Mouse (Mus musculus) limb, embryonic 14.5 days (tissue): Measurements from ENCODE around the gene Cby1. TPM values are rescaled to one million over a fixed set of nuclear protein-coding genes. Genes with fewer than 3 reads are reported as not detected.

Experiments used
- ATAC-seq: fragments of 200-750 bp; cut with Nextera tagmentation; 2 replicates; pipeline ENCODE4 v1.8.0; 2017; ENCODE audit warnings: low read depth, moderate number of reproducible peaks, moderate TSS enrichment; ENCODE audit not compliant: low FRiP score
- DNase-seq: peaks from one replicate; pipeline ENCODE4 v3.0.0-alpha.2; 2015; ENCODE audit warnings: low spot score
- H3K27ac ChIP-seq: fragments of 300-500 bp; sonication (generic); replicated peaks from 2 replicates; pipeline ENCODE4 v1.5.1; 2014; ENCODE audit warnings: low read depth, mild to moderate bottlenecking, low read length, moderate library complexity, mixed read lengths
- H3K27me3 ChIP-seq: fragments of 300-500 bp; sonication (generic); 2 replicates; pipeline ENCODE4 v1.6.1; 2014; ENCODE audit warnings: low read length, mixed read lengths; ENCODE audit not compliant: control insufficient read depth, insufficient read depth
- H3K36me3 ChIP-seq: fragments of 300-500 bp; sonication (generic); 2 replicates; pipeline ENCODE4 v1.6.1; 2014; ENCODE audit warnings: mild to moderate bottlenecking, low read length, moderate library complexity, mixed read lengths; ENCODE audit not compliant: control insufficient read depth, insufficient read depth
- H3K4me1 ChIP-seq: fragments of 300-500 bp; sonication (generic); 2 replicates; pipeline ENCODE4 v1.6.1; 2014; ENCODE audit warnings: antibody characterized with exemption, low read length, mixed read lengths; ENCODE audit not compliant: control insufficient read depth, insufficient read depth
- H3K4me2 ChIP-seq: fragments of 300-500 bp; sonication (generic); replicated peaks from 2 replicates; pipeline ENCODE4 v1.6.1; 2014; ENCODE audit warnings: low read depth, mild to moderate bottlenecking, low read length, moderate library complexity; ENCODE audit not compliant: severe bottlenecking
- H3K4me3 ChIP-seq: fragments of 300-500 bp; sonication (generic); replicated peaks from 2 replicates; pipeline ENCODE4 v1.5.1; 2014; ENCODE audit warnings: low read length
- H3K9ac ChIP-seq: fragments of 300-500 bp; sonication (generic); 2 replicates; pipeline ENCODE4 v1.6.1; 2014; ENCODE audit warnings: mild to moderate bottlenecking, low read depth, low read length, moderate library complexity; ENCODE audit not compliant: severe bottlenecking
- H3K9me3 ChIP-seq: fragments of 300-500 bp; sonication (generic); 2 replicates; pipeline ENCODE4 v1.6.1; 2016; ENCODE audit warnings: low read length; ENCODE audit not compliant: control insufficient read depth
- POLR2A ChIP-seq: fragments of 200-500 bp; IDR thresholded peaks from 2 replicates; pipeline ENCODE4 v1.8.0; 2012; ENCODE audit warnings: inconsistent platforms, mild to moderate bottlenecking, moderate library complexity, borderline replicate concordance; ENCODE audit not compliant: insufficient read depth, insufficient read length; ENCODE audit errors: extremely low read depth
- WGBS: fragments of 180-500 bp; shearing (Covaris S2); extraction: QIAGEN DNeasy Blood & Tissue Kit; methylation state at CpG from one replicate; pipeline ENCODE4 v1.1.7; 2014; 5-methylcytosine and 5-hydroxymethylcytosine counted together
- polyA plus RNA-seq, 2 experiments: library from polyadenylated mRNA; depleted of rRNA in 1 of 2; stranded (reverse) in 1 of 2; unstranded in 1 of 2; fragments of >200 nt; fragmentation: Nextera tagmentation in 1 of 2; extraction: Ambion mirVana in 1 of 2; gene quantifications; 2 replicates each; pipeline versions ENCODE4 v1.2.1 to v1.2.3; 2012 to 2014

The Cby1 gene
- polyA plus RNA-seq, 2 experiments, result 21.6 to 44.9 TPM

DNA sequence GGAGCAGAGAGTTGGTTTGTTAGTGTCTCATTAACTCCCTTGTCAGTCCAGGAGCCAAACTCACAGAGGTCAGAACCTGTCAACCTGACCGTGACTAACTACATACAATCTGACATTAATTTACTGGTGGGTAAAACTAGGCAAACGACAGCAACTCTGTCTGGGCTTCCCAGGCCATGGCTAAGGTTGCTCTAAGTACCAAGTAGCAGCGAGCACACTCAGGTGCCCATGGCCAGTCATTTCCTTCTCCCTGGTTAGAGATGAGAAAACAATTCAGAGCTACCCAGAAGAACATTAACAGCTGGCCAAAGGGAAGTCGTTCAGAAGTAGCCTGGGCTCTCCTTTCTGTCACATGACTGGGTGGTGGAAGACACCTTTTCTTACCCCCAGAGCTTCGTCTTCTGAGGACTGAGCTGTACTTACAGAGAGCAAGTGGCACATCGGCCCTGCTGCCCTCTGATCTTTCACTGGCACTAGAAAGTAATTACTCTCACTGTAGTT, 26.2 kb downstream of the Cby1 start:
- H3K4me1 ChIP-seq, result peaks cover 39% of the 10 kb centered on the region
- ATAC-seq (no peak), DNase-seq (no peak)
- 25% methylated on average over 6 of the region's 6 CpGs for WGBS
- no peaks in the 10 kb centered on the region for H3K27me3 ChIP-seq
- no peaks in the 10 kb centered on the region for H3K36me3 ChIP-seq
- H3K4me2 ChIP-seq, result peak overlapping the region; percentile 81
- no peak for TF ChIP-seq POLR2A
- H3K27ac ChIP-seq, result no peak overlapping the region
- H3K4me3 ChIP-seq, result peak overlapping the region; percentile 93
- H3K9ac ChIP-seq, result peak overlapping the region; percentile 91
- no peaks in the 10 kb centered on the region for H3K9me3 ChIP-seq

GRCm38 (mm10) chr15:79686046-79686869, 27.3 kb downstream of the Cby1 start:
- H3K4me1 ChIP-seq, result peaks cover 39% of the 10 kb centered on the region
- H3K4me2 ChIP-seq, result peak overlapping the region; percentile 81
- H3K27me3 ChIP-seq, result no peaks in the 10 kb centered on the region
- peak overlapping the region; percentile 91 for H3K9ac ChIP-seq
- no peaks in the 10 kb centered on the region for H3K36me3 ChIP-seq
- peak overlapping the region; percentile 93 for H3K4me3 ChIP-seq
- H3K27ac ChIP-seq, result no peak overlapping the region
- no peak for TF ChIP-seq POLR2A
- no peaks in the 10 kb centered on the region for H3K9me3 ChIP-seq
- 15% methylated on average over 15 of the region's 15 CpGs for WGBS
- ATAC-seq, result no peak
- DNase-seq, result no peak

DNA sequence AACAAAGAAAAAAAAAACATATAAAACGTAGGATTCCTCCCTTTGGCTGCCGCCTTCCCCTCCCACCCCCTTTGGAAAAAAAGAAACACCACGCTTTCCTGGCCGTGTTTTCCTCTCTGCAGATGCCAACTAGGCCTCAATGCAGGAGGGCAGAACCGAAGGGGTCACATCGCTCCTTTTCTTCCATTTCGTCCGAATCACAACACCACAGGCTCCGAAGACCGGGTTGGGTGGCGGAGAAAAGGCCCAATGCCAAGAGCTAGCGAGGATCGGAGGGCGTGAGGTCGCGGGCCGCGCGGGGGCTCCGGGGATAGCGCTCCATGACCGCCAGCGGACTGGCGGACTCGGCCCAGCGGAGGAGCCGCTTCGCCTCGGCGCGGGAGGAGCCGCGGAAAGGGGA, 28.2 kb downstream of the Cby1 start:
- peak overlapping the region; percentile 81 for H3K4me2 ChIP-seq
- peak overlapping the region; percentile 91 for H3K9ac ChIP-seq
- DNase-seq (no peak), ATAC-seq (no peak)
- no peaks in the 10 kb centered on the region for H3K27me3 ChIP-seq
- WGBS, result under 1% methylated on average over 26 of the region's 33 CpGs
- no peaks in the 10 kb centered on the region for H3K36me3 ChIP-seq
- peaks cover 46% of the 10 kb centered on the region for H3K4me1 ChIP-seq
- H3K9me3 ChIP-seq, result no peaks in the 10 kb centered on the region
- H3K27ac ChIP-seq, result peak overlapping the region; percentile 96
- peak overlapping the region; percentile 93 for H3K4me3 ChIP-seq
- no peak for TF ChIP-seq POLR2A

GRCm38 (mm10) chr15:79687646-79688267, 28.8 kb downstream of the Cby1 start, which contains the start of gene Josd1:
Gene Josd1 (minus strand): TSS chr15:79687919.
- Histone ChIP-seq H3K27ac (peak within 1 kb of the TSS; percentile 96), H3K4me2 (peak within 1 kb of the TSS; percentile 81), H3K9me3 (no peaks in the 10 kb centered on the region), H3K9ac (peak within 1 kb of the TSS; percentile 91), H3K4me3 (peak within 1 kb of the TSS; percentile 93), H3K4me1 (peaks cover 51% of the 10 kb centered on the region), H3K36me3 (no peaks in the 10 kb centered on the region), H3K27me3 (no peaks in the 10 kb centered on the region)
- peak; percentile 61; the same call in 1 of the 2 replicates for TF ChIP-seq POLR2A
- 0% methylated on average over 42 of the region's 72 CpGs for WGBS
- DNase-seq (peak; percentile 89), ATAC-seq (peak; percentile 74)

- DNase-seq (no peak), ATAC-seq (no peak)
- peak overlapping the region; percentile 96 for H3K27ac ChIP-seq
- peak overlapping the region; percentile 93 for H3K4me3 ChIP-seq
- no peak for TF ChIP-seq POLR2A
- no peaks in the 10 kb centered on the region for H3K36me3 ChIP-seq
- no peaks in the 10 kb centered on the region for H3K27me3 ChIP-seq
- peak overlapping the region; percentile 81 for H3K4me2 ChIP-seq
- H3K9me3 ChIP-seq, result no peaks in the 10 kb centered on the region
- H3K9ac ChIP-seq, result peak overlapping the region; percentile 91
- peaks cover 52% of the 10 kb centered on the region for H3K4me1 ChIP-seq
- WGBS, result 3% methylated on average over 8 of the region's 8 CpGs
These were observed 29.4 kb downstream of the Cby1 start for GRCm38 (mm10) chr15:79688268-79688956.
